Mouse (Mus musculus) fibroblast of lung, adult 2 months (primary cell): ENCODE data around the gene Lingo2.

Experiments used
- DNase-seq: peaks from one replicate; pipeline ENCODE4 v3.0.0-alpha.2; 2011; ENCODE audit warnings: low read depth

Gene Lingo2

DNA sequence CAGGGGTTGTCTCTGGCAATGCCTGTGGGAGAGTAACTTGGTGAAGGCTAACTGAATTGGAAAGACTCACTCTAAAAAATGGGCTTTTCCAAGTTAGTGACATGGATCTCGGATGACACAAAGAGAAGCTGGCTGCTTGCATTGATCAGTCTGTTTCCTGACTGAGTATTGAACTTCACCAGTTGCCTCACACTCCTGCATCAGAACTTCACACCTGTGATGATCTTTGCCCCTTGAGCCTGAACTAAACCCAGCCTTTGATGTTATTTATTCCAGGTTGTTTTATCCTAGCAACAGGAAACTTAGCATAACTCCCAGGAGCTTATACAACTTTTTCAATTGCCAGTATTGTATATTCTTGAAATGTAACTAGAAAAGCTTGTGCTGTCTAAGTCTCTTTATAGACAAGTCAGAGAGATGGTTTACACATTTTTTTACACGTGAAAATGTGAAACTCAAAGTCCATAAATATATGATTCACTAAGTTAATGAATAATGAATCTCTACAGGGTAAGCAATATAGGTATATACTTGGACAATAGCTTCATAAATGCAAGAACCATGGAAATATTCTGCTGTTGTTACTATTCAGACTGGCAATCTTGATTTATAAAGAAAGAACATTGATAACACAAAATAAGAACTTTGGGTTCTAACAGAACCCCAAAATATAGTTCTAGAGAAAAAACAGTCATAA lies 410.7 kb downstream of the Lingo2 start:
- DNase-seq, result no peak

DNA sequence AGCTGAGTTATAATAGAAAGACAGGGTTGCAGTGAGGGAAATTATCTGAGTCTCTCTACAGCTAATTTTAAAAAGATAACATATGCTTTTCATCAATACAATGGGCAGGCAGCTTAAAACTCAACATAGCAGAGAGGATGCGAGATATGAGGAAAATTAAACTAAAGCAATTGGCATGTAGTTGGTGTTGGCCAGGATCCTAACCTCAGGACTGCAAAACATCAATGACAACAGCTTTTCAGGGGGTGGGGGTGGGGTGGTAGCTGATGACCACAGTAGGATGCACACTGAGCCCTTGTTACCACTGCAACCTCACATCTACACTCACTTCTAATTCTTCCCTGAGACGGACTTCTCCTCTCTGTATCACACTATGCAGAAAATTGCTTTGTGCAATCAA lies 417.7 kb downstream of the Lingo2 start:
- DNase-seq, result no peak

DNA sequence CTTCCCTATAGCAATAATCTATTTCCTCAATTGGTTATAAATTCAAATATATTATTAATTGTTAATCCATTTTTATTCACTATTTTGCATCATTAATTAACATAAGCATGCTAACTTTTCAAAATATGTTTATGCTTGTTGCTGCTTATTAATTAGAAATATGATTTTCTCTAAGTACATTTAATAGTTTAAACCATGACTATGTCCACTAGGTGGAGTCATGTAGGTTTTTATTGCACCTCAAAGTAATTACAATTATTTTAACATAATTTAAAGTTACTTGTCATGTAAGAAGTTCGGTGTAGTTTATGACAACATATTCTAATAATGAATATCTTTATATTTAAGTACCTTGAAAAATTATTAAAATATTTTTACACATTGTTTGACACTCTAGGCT lies 461.3 kb downstream of the Lingo2 start:
- DNase-seq, result no peak

DNA sequence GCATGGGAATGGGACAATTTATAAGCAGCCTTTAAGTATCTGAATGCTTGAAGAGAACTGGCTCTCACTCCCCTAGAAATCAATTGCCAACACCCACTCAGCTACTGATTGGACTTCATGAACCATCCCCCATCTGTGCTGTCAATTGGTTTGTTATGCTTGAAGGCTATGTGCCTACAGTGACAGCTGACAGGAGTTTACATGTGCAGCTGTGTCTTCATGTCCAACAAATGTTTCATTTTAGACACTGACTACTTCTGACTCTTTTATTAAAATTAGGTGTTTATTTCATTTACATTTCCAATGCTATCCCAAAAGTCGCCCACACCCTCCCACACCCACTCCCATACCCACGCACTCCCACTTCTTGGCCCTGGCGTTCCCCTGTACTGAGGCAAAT lies 516.3 kb downstream of the Lingo2 start:
- no peak for DNase-seq

DNA sequence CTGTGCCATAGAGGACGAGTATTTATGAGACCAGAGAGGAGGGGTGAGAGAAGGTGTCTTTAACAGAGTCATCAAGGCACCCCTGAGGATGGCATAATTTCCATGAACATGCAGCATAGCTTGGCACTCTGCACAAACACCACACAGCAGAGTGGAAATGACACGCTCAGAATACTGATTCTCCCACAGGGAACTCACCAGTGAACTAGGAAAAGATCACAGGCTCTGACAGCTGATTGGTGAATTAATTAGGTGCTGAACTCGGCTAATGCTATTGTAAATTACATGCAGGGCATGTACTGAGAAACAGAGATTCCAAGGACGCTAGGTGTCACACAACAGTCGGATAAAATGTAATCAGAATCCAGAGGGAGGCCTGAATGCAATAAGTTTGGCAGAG lies 525.4 kb downstream of the Lingo2 start:
- no peak for DNase-seq

DNA sequence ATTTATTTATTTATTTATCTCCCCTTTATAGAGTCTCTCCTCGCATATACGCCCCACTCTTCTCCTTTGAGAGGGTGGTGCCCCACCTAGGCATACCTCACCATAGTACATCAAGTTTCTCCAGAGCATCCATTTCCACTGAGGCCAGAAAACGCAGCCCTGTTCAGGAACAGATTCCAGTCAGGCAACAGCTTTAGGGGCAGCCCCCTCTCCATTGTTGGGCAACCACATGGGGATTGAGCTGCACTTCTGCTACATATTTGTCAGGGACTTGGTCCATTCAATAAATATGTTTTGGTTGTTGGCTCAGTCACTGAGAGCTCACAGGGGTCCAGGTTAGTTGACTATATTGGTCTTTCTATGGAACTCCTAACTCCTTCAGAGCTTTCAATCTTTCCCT lies 544.2 kb downstream of the Lingo2 start:
- DNase-seq, result no peak

DNA sequence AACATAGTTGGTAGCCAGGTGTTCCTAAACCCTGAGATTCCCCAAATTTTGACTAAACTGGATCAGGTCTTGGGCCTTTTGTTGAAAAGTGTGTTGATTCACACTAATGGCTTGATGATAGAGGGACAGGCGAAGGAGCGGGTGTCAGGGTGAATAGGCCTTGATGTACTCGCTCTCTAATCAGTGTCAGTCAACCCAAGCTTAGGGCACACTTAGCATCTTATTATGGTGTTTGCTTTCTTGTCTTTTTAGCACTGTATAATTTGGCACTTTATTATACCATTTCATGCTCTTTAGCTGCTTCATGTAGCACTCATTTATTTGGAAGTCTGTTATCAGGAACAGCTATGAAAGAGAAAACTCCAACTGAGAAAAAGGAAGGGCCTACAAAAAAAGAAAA lies 582.6 kb downstream of the Lingo2 start:
- no peak for DNase-seq

DNA sequence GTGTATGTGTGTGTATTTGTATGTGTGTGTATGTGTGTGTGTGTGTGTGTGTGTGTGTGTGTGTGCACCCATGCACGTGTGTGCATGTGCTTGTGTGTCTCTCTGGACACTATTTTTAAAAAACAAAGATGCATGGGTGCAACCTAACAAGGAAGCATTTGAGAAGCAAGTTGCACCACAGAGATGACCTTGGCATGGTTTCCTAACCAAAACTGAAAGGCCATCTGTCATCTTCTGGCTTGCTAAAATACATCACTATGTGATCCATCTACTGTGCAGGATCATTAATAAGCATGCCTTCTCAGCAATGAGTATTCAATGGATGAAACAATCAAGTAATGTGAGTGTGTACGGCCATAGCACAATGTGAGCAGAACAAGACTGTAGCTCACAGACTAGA lies 597.1 kb downstream of the Lingo2 start:
- DNase-seq, result no peak

DNA sequence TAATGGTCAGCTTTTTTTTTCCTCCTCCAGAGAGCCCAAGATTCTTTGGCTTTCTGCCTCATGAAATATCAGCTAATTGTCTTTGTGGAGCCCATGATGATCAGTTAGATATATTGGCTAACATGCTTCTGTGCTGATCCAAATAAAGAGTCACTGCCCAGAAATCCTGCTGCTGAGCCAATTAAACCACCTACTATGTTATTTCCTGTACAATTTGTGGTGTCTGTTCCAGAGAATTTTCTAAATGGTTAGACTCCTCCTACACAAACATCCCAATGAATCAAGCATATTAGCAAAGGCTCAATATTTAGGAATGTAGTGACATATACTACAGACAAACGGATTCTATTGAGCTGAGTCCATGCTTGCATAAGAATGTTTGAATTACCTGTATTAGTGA lies 619.8 kb downstream of the Lingo2 start:
- DNase-seq, result no peak

DNA sequence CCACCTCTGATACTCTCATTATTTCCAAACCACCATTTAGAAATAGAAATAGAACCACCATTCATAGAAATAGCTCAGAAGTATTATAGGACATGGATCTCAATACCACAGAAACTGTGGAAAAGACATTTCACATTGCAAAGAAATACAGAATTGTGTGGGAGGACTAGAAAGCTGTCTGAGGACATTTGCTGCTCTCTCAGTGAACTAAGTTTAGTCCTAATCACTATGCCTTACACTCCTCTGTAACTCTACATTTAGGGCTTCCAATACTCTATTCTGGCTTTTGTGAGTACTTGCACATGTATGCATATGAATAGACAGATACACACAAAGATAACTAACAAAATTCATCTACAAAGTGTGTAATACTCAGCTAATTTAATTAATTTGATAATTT lies 625.9 kb downstream of the Lingo2 start:
- DNase-seq, result no peak

DNA sequence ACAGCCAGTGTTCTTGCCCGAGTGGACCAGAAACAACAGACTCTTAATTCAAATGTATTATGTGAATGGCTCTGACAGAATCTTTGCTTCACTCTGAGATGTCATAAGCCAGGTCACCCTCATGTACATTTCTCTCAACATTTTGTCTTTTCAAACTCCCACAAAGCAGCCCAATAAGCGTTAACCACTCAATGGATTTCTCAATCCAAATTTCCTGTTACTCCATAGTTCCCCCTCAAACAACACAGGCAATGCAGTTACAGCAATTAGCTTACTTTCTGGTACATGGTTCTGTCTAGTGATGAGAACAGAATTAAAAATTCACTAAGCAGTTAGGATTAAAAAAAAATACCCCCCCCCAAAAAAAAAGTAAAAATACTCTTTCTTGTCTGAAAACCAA lies 638.5 kb downstream of the Lingo2 start:
- DNase-seq, result no peak

DNA sequence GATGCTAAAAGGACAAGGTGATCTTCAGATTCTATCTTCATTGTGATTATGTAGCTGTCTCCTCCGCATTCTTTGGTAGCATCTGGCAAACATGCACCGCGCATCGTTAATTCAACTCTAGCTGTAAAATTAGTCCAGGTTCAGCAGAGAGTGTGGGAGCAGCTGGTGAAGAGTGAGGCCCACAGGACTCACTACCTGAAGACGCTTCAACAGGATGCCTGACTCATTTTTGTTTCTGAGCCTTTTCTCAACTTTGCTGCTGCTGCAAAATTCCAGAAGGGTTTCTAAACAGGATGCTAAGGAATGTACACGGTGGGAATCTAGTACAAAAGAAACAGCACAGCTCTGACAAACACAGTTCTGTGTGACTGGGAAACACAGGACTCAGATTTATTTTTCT lies 640.1 kb downstream of the Lingo2 start:
- DNase-seq, result no peak

DNA sequence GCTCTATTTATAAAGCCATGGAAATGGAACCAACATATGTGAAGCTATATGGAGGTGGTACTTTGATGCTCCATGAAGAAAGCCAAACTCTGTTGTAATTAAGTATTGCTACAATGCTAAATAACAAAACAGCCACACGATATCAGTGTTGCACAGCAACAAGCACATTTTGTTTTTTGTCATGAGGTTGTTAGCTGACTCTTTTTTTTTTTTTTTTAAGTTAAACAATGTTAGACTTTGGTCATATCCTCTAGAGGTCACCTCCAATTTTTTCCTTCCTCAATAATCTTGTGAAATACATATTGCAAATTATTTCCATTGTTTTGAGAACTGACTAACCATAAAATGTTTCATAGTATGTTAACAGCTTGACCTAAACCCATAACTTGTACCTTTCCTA lies 646.3 kb downstream of the Lingo2 start:
- no peak for DNase-seq

DNA sequence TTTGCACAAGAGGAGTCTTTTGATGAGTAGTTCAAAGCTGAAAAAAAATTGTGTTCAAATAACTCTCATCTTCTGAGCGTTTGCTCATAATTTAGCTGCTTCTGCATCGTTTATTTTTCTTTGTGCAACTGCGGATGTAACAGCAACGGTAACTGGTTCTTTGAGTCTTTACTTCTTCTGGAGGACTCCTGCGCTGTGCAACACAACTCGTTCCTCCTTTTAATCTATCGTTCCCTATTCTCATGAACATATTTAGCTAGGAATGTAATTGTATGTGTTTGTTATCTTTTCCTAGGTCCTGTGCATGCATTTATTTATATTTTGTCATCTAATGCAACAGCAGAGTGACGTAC lies 661.9 kb downstream of the Lingo2 start:
- DNase-seq, result no peak

DNA sequence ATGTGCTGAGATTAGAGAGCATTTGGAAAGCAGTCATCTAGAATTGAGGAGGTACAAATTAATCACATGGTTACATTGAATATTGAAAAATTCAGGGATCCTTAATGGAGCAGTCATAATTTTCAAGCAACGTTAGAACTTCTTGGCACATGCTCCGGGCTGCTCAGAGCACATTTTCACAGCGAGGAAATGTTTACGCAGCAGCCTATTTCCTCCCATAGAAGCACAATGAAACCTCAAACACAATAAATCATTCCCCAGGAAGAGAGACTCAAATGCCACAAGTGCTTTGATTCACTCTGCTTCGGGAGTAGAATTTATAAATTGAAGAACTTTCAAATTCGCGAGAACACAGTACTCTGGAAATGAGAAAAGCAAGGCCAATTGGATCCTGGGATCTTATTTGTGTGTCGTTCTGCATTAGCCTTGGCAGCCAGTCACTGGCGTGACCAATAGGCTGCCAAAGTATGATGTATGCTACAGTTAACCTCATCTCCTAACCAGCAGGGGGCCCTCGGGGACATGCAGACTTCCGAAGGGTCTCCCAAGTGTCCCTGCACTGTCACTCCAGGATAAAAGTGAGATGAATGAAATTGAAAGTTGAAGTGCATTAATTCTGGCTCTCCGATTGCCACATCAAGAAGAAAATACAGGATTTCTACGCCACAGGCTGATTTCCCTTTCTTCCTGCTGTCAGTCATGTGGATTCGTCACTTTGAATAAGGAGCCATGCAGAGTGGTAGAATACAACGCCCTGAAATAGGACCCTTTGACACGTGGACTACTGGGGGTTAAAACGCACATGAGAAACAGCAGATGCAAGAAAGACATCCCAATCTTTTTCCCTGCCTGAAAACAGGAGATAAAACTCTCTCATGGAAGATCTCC lies 662.5 kb downstream of the Lingo2 start:
- DNase-seq, result peak; percentile 11

DNA sequence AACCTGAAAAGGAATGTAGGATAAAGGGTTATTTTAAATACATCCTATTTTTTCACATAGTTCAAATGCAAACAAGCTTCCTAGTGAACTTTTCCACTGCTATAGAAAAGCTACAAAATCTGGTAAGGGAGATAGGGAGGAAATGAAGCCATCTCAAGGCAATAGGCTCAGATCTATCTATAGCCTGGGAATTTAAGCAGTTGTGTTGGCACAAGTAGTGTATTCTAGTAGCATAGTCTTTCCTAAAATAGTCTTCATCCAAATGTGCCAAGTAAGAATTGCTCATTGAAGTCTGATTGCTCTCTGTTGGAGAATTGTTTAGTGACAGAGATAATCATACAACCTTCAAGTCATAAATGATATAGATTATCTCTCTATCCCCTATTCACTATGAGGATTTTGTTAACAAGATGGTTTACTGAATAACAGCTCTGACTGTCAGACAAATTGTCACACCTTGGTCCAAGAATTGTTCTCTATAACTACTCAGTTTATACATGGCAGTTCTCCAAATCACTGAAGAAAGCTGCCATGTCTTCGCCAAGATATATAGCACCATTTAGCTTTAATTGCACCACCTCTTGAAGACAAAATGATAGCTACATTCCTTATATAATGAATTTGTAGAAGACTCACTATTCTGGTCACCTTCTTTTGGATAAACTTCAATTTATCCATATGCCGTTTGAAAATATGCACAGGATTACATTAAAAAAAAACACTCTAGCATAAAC lies 688.9 kb downstream of the Lingo2 start:
- DNase-seq, result no peak

DNA sequence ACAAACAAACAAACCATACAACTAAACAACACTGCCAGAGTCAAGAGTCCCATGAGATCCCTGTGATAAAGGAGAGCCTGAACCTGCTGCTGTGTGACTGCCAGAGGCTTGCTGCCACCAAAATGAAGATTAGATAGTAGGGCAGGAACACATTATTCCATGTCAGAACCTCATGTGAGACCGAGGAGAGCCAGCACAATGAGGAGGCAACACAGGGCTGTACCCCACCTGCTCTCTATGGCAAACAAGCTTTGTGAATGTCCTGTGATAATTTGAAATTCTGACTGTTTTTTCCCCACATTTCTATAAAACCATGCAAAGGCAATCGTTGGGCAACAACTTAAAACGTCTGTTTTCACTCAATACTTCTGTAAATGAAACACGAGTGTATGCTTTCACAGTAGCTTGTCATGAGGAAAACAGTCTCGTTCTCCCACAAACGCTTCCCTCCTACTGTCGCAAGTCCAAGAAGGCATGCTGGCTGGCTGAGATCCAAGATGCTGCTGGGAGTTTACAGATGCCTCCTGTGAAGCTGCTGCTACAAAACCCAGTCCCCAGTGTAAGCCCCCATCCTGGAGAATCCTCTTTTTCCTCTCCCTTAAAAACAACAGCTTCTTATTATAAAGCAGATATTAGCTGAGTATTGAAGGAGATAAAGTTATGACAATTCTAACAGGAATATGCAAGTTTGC lies 765.2 kb downstream of the Lingo2 start:
- DNase-seq, result no peak

DNA sequence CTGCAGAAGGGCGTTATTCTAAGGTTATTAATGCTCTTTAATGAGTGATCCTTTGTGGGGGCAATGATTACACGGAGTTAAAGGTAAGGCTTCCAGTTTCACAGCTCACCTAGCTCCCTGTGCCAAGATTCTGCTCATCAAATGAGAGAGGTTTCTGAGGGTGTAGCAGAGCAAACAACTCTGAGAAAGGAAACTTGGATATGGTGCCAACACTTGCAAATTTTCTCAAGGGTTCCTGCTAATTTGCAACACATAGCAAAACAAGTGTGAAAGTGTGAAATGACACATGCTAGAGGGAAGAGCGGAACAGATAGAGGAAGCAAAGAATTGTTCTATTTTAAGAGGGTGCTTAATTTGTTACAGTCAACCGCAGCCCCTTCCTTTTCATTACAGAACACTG lies 767.9 kb downstream of the Lingo2 start:
- DNase-seq, result no peak

DNA sequence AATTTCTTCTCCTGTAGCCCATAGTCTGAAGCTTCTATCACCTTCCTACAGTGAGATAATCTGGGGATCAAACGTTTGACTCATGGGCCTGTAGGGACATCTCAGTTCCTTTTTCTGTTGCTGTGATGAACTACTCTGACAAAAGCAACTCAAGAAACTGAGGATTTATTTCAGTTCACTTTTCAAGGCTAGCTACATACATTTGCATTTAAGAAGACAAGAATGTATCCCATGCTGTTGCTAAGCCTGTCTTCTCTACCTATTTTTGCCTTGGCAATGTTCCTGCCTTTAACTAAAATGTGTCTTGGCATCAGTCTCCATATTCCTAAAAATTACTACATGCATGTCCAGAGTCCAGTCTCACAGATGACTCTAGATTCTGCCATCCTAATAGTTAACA lies 781.4 kb downstream of the Lingo2 start:
- DNase-seq, result no peak

DNA sequence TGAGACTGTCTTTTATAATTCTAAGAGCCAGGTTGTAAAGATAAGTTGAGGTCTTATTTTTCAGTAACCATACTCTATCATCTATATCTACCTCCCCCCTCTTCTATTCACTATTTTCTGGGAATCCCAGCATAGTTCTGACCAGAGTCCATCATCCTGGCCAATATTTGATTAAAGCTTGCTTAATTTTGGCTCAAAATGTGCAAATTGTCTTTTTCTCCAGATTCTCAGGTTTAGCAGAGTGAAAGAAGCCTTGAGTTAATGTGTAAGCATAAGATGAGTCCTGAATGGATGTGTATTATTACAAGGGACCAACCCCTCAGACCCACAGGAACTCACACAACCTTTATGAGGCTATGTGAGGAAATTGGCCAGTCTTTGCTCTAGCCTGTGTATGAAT lies 820.2 kb downstream of the Lingo2 start:
- no peak for DNase-seq

DNA sequence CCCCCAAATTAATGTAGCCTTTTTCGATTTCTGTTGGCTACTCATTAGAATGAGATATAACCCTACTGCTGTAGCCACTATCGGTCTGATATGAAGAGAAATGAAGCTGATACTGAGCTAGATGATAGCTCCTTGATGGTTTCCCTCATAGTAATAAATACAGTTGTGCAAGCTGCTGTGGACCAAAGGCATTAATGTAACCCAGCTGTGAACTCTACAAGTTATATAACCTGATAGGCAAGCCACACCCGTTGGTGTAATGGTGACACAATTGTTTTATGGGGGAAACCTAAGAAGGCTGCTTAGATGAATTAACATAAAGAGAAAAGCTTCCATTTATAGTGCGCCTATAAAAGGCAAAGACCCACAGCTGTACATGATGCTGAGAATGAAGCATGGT lies 856.1 kb downstream of the Lingo2 start:
- DNase-seq, result no peak

DNA sequence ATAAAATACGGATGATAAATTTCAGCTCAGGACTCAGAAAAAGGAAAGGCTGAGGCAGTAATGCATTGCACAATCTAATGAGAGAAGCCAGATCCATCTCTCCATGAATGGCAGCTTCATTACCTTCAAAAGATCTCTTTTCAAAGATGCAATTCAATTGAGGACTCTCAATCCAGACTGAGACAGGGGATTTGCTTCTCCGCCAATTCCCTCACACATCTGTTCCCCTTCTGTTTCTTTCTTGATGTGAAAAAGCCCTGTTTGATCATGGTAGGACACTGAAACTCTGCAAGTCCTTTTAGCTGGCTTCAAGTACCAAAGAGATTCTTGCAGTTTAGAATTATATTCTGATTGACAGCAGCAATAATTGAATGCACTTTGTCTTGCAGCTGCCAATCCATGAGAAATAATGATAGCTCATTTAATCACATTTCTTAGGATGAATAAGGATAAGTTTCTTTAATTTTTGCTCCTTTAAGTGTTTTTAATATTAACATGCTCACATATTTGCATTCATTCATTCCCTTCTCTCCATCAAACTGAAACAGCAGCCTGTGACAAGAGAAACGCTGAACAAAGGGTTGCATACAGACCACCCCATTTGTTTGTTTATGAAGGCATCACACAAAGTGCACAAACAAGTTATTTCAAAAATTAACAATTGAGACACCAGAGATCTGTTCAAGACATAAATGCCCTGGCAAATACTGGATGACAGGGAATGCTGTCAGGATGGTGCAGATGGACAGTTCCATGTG lies 870.3 kb downstream of the Lingo2 start:
- no peak for DNase-seq
